Mouse (Mus musculus) thymus, adult 18-20 months (tissue): Measurements from ENCODE around the gene E030030I06Rik.
"Not testable (repeated sequence)": the region's sequence is repeated elsewhere in the genome, so short reads cannot be mapped to it uniquely, and the experiment has no call there.

Experiments used
- DNase-seq, 2 experiments: peaks; one replicate each; pipeline ENCODE4 v3.0.0; 2022; ENCODE audit warnings: mixed read lengths in 2 of 2

Gene E030030I06Rik

DNA sequence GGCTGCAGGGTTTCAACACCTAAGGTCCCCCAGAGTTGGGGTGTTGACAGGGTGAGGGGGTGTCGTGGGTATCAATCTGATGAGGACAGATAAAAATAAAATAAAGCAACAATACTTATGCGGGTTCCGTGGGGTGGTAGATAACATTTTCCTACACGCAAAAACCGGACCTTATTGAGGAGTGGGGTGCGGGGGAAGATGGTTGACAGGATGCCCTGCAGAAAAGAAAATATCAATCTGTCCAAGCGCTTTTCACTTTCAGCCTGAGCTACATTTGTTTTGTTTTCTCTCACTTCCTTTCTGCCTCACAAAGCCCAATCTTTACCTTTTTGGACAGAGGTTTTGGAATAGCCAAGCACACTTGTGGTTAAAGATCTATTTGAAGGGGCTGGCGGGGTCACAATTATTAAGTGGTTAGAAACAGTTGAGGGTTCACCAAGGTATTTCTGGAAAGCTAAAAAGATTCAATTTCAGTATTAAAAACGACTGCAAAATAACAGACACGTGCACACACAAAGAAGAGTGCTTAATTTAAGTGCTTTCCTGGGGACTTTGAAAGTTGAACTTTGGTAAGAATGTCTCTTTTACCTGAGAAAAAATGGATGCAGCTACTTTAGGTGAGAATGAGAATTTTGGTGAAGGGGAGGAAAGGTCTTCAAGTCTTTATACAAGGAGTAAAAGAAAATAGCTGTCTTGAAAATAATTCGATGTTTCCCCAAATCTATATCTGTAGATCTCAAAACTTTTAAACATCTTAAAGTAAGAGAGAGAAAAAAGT lies 3.0 kb upstream of the E030030I06Rik start:
- DNase-seq, result not testable (repeated sequence)

DNA sequence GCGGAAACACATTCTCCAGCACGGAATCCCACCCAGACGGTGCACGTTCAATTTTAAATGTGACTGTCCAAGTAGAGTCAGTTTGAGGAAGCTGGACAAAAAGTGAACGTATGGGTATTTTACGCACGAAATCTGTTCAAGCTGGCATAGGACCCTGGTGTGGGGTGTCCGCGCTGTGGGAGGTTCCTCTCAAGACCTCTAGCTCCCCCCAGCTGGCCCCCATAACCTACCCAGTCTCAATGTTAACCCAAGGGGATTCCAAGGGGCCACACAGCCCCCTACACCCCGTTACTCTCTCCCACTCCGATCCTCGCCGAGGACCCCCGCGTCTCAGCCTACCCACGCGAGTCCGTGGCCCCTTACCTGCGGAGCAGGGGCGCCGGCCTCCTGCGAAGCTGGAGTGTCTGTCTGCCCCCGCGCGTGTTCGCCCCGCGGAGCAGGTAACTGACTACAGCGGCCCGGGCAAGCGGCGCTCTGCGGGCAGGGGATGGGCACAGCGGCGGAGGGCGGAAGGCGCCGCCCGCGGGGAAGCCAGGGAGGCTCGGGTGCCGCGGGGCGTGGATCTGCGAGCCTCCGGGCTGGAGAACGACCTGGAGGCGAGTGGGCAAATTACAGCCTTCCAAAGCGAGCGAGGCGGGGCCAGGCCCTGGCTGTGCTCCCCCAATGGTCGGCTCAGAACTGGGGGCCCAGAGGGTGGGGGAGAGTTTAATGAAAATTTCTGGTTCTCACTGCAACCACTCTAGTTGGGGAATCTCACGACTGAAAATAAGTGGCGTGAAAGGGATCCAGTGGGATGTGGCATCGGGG lies 2.2 kb upstream of the E030030I06Rik start:
- DNase-seq, result not testable (repeated sequence)

DNA sequence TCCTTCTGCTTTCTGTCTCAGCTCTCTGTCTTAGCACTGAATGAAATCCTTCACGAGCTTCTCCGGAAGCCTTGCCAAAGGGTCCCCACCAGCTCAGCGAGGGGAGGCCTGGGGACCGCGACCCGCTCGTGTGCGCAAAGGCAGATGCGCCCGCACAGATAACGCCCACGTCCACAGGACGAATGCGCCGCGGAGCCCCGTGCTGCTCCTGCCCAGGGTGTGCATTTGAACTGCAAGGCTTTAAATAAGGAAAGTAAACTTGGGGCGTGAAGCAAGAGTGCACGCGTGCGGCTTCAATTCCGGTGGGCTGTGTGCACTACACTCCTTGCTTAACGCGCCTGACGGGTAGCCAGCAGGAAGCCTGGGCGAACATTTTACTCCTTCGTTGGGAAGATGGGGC lies 1.5 kb upstream of the E030030I06Rik start:
- no peak for DNase-seq

DNA sequence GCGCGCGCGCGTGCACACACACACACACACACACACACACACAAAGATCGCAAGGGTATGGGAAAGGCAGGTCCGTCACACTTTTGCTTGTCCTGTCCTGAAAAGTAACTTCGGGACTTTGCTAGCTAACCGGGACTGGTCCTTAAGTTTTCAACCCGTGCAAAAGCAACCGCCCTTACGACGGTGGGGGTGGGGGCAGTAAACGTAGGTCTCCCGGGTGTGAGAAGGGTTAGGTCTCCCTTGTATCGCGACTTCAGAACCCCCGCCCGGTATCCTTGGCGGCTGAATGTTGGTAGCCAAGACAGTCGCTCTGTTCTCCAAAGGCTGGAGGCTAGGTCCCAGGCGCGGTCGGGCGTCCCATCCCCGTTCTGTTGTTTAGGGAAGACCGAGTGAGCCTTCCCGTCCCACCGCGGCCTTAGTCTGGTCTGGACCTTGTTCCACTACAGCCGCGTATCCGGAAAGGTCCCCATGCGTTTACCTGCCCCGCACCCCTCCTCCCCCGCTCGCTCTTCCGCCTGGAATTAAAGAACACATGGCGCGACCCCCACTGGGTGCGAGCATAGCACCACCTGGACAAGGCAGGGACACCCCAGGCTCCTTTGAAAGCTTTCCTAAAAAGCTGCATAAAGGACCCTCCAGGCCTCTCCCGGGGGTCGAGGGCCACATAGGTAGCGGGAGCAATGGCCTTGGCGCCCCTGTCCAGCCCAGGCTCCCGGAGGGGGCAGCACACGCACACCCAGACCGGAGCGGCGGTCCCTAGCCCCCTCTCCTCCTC lies 808 bp upstream of the E030030I06Rik start:
- DNase-seq, result no peak

DNA sequence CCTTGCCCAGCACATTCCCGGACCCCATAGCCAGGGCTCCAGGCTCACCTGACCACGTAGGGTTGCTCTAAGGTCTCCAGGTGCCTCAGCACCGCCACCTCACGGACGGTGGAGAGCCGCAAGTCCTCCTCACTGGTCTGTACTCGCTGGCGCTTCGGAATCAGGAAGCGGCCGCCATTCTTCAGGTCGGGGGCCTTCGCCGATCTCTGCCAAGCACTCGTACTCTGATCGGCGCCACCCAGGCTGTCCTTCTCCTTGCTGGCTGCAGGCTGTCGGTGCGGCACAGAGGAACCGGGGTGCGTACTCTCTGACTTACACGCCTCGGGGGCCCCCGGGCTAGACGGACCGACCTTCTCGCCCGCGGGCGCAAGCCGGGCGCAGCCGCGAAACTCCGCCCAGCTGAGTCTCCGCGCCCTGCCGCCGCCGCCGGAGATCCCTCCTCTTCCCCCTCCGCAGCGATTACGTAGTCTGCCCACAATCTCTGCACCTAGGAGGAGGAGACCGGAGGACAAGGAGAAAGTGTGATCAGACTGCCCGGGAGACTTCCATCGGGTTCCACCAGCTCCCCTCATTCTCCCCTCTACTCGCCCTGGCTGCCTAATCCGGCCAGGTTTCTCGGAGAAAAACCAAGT lies 513 bp downstream of the E030030I06Rik start:
- DNase-seq, result peak; percentile 53 to 62

DNA sequence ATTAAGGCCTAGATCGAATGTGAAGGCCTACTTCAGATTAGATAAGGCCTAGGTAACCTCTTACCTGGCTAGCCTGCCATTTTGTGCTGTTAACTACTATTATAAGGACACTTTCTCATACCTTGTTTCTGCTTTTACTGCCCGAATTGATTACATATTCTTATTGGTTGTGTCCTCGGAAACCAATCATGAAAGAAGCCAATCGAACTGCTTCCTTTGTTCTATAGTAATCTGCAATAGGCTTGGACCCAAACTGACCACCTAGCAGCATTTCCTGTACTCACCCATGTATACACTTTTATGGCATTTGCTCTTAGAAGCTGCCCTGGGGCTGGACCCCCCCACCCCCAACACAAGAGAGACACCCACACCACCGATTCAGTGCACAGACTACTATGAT lies 6.1 kb downstream of the E030030I06Rik start:
- DNase-seq, result no peak

DNA sequence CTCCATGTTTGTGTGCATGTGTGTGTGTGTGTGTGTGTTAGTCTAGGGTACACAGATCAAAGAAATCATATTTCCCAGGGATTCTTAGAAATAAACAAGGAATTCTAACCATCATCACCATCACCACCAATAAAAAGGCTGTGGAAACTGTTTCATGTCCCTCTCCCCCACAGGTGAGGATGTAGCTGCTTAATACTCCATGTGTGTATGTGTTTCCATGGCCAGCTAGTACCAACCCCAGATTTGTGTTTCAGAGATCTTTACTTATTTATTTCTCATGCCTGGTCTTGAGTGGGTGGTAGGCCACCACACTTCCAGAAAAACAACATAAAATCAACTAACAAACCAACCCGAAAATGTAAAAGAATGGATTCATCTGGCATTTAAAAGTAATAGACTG lies 6.9 kb downstream of the E030030I06Rik start:
- not testable (repeated sequence) for DNase-seq

DNA sequence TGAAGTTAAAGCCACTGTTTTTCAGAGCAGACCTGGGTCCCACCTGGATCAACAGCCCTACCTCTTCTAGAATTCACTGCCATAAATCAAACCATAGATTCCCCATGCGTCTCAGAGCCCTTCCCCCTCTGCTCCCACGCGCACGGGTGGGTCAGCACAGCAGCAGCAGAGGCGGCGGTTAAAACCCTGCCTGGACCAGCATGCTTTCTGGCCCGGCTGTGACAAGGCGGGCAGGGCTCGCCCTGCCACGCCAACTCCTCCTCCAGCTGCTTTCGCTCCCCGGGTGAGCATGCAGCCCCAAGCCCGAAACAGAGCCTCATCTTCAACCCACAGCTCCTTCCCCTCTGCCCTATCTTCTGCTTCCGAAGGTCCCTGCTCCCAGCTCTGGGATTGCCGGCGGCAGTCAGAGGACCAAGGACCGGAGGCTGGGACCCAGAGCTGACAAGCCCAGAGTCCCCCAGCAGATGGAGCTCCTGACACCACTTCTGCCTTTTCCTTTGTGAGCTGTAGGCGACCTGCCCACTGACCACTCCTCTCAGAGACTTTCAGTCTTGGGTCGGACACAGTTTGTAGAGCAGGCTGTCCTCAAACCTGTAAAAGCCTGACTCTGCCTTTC lies 8.3 kb downstream of the E030030I06Rik start:
- no peak for DNase-seq

DNA sequence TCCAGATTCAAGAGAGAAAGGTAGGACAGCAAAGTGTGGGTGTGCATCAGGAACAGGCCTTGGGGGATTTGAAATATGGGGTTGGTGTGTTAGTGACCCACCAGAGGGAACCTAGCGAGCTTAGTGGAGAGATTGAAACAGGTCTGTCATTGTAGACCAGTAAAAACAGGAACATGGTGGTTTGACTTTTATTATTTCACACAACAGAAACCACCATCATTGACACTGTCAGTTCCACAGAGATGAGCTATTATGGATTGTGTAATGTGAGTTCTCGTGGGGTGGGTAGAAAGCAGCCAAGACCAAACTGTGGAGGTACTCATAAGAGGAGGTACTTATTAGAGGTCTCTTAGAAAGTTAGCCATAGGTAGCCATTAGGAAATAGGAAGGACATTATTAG lies 74.5 kb downstream of the E030030I06Rik start:
- no peak for DNase-seq

DNA sequence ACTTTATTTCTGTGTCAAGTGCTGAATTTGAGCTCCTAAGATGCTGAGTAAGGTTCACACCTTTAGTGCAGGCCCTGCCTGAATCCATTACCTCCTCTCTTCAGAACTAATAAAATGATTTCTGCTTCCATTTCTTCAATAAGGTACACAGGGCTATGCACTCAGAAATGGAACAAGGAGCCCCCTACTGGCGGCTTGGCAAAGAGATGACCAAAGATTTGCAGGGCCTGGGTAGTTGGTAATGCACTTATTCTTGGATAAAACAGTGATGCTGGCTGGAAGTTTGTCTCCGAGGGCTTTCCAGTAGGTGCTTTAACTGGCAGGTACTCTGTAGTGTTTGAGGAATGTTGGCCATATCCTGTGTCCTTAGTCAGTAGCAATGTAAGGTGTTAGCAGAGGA lies 76.3 kb downstream of the E030030I06Rik start:
- DNase-seq, result no peak

DNA sequence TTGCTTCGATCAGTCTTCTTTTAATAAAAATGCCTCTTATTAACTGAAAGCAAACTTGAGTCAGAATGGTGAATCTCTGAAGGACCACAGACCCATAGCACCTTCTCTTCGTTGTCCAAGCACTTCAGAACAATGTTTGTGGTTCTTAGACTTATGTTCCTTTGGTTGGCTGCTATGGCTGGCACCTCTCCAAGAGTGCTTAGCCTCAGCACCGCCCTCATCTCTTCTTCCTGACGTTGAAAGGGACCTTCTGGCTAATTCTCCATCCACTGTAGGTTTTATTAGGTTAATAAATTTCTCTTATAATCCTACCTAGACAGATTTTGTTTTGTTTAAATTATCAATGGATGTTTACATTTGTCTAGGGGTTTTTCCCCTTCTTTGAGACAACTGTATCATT lies 78.5 kb downstream of the E030030I06Rik start:
- DNase-seq, result no peak

DNA sequence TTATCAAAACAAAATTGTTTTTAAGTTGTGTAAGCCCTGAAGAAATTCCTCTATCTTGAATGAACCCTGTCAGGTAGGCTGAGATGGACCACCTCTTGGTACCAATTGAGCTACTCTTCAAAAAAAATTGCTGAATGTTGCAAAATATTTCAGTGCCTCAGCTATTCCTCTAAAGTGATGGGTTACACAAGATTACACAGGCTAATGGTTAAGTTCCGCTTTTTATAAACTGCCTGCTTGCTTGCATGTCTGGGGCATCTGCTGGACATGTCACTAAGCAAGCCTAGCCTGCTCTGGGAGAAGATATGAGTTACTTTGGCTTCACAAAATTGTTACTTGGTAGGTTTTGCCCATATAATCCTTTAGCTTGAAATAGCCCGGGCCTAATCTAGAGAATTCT lies 78.9 kb downstream of the E030030I06Rik start:
- DNase-seq, result no peak

DNA sequence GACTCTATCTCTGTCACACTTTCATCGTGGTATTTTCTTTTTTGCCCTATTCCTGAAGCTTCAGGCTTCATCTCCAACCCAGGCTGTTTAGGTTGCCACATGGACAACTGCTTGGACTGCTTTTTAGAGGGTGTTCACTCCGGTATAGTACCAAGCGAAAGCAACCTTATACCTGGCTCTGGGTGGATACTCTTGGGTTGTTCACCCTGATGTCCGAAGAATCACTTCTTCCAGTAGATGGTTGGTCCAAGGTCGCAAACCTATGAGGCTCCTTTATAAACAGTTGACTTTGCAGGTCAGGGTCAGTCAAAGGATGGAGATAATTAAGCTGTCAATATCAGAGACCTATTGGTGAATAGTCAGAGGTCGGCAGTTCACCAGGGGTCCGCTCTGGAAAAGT lies 81.1 kb downstream of the E030030I06Rik start, which contains the start of gene 4930444G20Rik:
TSS of gene 4930444G20Rik (minus strand) at position 101 of the 400 bp plus-strand sequence.
- DNase-seq, result not testable (repeated sequence)
